Mouse (Mus musculus): ENCODE results near the gene Htt. TPM values are rescaled to one million over a fixed set of nuclear protein-coding genes. Genes with fewer than 3 reads are reported as not detected.
A peak's percentile ranks its signal among the peaks of the same experiment; 100 is the strongest.
"Not testable (repeated sequence)": the region's sequence is repeated elsewhere in the genome, so short reads cannot be mapped to it uniquely, and the experiment has no call there.

Gene Htt
- 16.1 and 19.0 TPM in 2 replicates for polyA plus RNA-seq (2012; rRNA removed)

- DNase-seq (ENCODE audit: low read depth) = peak; percentile 40
Observed at GRCm38 (mm10) chr5:34761509-34761908, at the start of gene Htt. Gene Htt (plus strand): TSS chr5:34761740.

GRCm38 (mm10) chr5:34714371-34714770, 47.2 kb upstream of the Htt start:
- not testable (repeated sequence) for DNase-seq (ENCODE audit: low read depth)

- DNase-seq (ENCODE audit: low read depth) = peak; percentile 19
Observed at GRCm38 (mm10) chr5:34714816-34715215, 46.7 kb upstream of the Htt start.

- no peak for DNase-seq (ENCODE audit: low read depth)
Observed at GRCm38 (mm10) chr5:34729141-34729540, 32.4 kb upstream of the Htt start.

GRCm38 (mm10) chr5:34730255-34730654, 31.3 kb upstream of the Htt start:
- DNase-seq (ENCODE audit: low read depth) = no peak

GRCm38 (mm10) chr5:34751477-34751876, 10.1 kb upstream of the Htt start:
- DNase-seq (ENCODE audit: low read depth) = no peak

GRCm38 (mm10) chr5:34758762-34759161, 2.8 kb upstream of the Htt start:
- no peak for DNase-seq (ENCODE audit: low read depth)

GRCm38 (mm10) chr5:34760850-34761508, 561 bp upstream of the Htt start:
- DNase-seq (ENCODE audit: low read depth) = no peak

- no peak for DNase-seq (ENCODE audit: low read depth)
Observed at GRCm38 (mm10) chr5:34761934-34762611, 533 bp downstream of the Htt start.

GRCm38 (mm10) chr5:34771818-34772217, 10.3 kb downstream of the Htt start:
- no peak for DNase-seq (ENCODE audit: low read depth)

- DNase-seq (ENCODE audit: low read depth) = no peak
Observed at GRCm38 (mm10) chr5:34772696-34773245, 11.2 kb downstream of the Htt start.

GRCm38 (mm10) chr5:34773392-34773791, 11.9 kb downstream of the Htt start:
- DNase-seq (ENCODE audit: low read depth) = no peak

GRCm38 (mm10) chr5:34785027-34785426, 23.5 kb downstream of the Htt start:
- DNase-seq (ENCODE audit: low read depth) = no peak

GRCm38 (mm10) chr5:34791141-34791540, 29.6 kb downstream of the Htt start:
- DNase-seq (ENCODE audit: low read depth) = no peak

- no peak for DNase-seq (ENCODE audit: low read depth)
Observed at GRCm38 (mm10) chr5:34800292-34800953, 38.9 kb downstream of the Htt start.

GRCm38 (mm10) chr5:34806038-34806437, 44.5 kb downstream of the Htt start:
- no peak for DNase-seq (ENCODE audit: low read depth)

GRCm38 (mm10) chr5:34822431-34823149, 61.0 kb downstream of the Htt start:
- no peak for DNase-seq (ENCODE audit: low read depth)

- DNase-seq (ENCODE audit: low read depth) = no peak
Observed at GRCm38 (mm10) chr5:34854079-34854478, 92.5 kb downstream of the Htt start.

- DNase-seq (ENCODE audit: low read depth) = no peak
Observed at GRCm38 (mm10) chr5:34865367-34865766, 103.8 kb downstream of the Htt start.

GRCm38 (mm10) chr5:34880307-34880706, 118.8 kb downstream of the Htt start:
- DNase-seq (ENCODE audit: low read depth) = not testable (repeated sequence)

GRCm38 (mm10) chr5:34881023-34881422, 119.5 kb downstream of the Htt start:
- DNase-seq (ENCODE audit: low read depth) = no peak

GRCm38 (mm10) chr5:34885250-34885649, 123.7 kb downstream of the Htt start:
- DNase-seq (ENCODE audit: low read depth) = no peak
